Mouse (Mus musculus) cerebellum, adult 2 months (tissue): Measurements from ENCODE around the gene Tomm20.
"Not testable (repeated sequence)": the region's sequence is repeated elsewhere in the genome, so short reads cannot be mapped to it uniquely, and the experiment has no call there.

ENCODE experiments used
- CTCF ChIP-seq: fragments of 200-500 bp; IDR thresholded peaks from 2 replicates; pipeline ENCODE4 v1.5.1; 2011; ENCODE audit warnings: low read depth, mild to moderate bottlenecking, control low read depth, low read length, moderate library complexity, borderline replicate concordance; ENCODE audit not compliant: insufficient read depth
- POLR2A ChIP-seq: fragments of 200-500 bp; IDR thresholded peaks from 2 replicates; pipeline ENCODE4 v1.6.1; 2011; ENCODE audit warnings: low read length, control low read depth, borderline replicate concordance; ENCODE audit not compliant: insufficient read depth

- TF ChIP-seq POLR2A, CTCF: not testable (repeated sequence)
Measured at GRCm38 (mm10) chr8:126882586-126882985, 63.1 kb downstream of the Tomm20 start.
